Mouse (Mus musculus) kidney, embryonic 15.5 days (tissue): ENCODE data around the gene Cdk2ap2. TPM values are rescaled to one million over a fixed set of nuclear protein-coding genes. Genes with fewer than 3 reads are reported as not detected.
"Not testable (repeated sequence)": the region's sequence is repeated elsewhere in the genome, so short reads cannot be mapped to it uniquely, and the experiment has no call there.

Source experiments
- ATAC-seq: fragments of 200-750 bp; cut with Nextera tagmentation; replicated peaks from 2 replicates; pipeline ENCODE4 v1.8.0; 2017; ENCODE audit warnings: moderate TSS enrichment; ENCODE audit not compliant: low FRiP score
- H3K27ac ChIP-seq: fragments of 300-500 bp; sonication (generic); 2 replicates; pipeline ENCODE4 v1.5.1; 2015; ENCODE audit warnings: mild to moderate bottlenecking, inconsistent platforms
- H3K27me3 ChIP-seq: fragments of 300-500 bp; sonication (generic); 2 replicates; pipeline ENCODE4 v1.6.1; 2015; ENCODE audit warnings: inconsistent platforms
- H3K36me3 ChIP-seq: fragments of 300-500 bp; sonication (generic); 2 replicates; pipeline ENCODE4 v1.6.1; 2015; ENCODE audit warnings: inconsistent platforms
- H3K4me1 ChIP-seq: fragments of 300-500 bp; sonication (generic); 2 replicates; pipeline ENCODE4 v1.6.1; 2015; ENCODE audit warnings: inconsistent platforms
- H3K4me2 ChIP-seq: fragments of 300-500 bp; sonication (generic); 2 replicates; pipeline ENCODE4 v1.6.1; 2015; ENCODE audit warnings: moderate library complexity, mild to moderate bottlenecking, inconsistent platforms
- H3K4me3 ChIP-seq: fragments of 300-500 bp; sonication (generic); replicated peaks from 2 replicates; pipeline ENCODE4 v1.5.1; 2015; ENCODE audit warnings: mild to moderate bottlenecking, inconsistent platforms
- H3K9ac ChIP-seq: fragments of 300-500 bp; sonication (generic); 2 replicates; pipeline ENCODE4 v1.6.1; 2015; ENCODE audit warnings: mild to moderate bottlenecking, inconsistent platforms
- H3K9me3 ChIP-seq: fragments of 300-500 bp; sonication (generic); replicated peaks from 2 replicates; pipeline ENCODE4 v1.6.1; 2016; ENCODE audit warnings: inconsistent platforms
- WGBS: fragments of 180-500 bp; shearing (Covaris S2); methylation state at CpG from one replicate; pipeline ENCODE4 v1.1.7; 2015; ENCODE audit warnings: mixed read lengths; 5-methylcytosine and 5-hydroxymethylcytosine counted together
- polyA plus RNA-seq: library from polyadenylated mRNA; unstranded; fragments of >200 nt; fragmentation: Nextera tagmentation; extraction: Ambion mirVana; gene quantifications from 2 replicates; pipeline ENCODE4 v1.2.1, GENCODE M21; 2015

The Cdk2ap2 gene
- polyA plus RNA-seq, result 116 and 117 TPM in 2 replicates

GRCm38 (mm10) chr19:4096642-4097440 lies at the start of gene Cdk2ap2:
Gene Cdk2ap2, plus strand, starts transcription at chr19:4097182.
- under 1% methylated on average over 65 of the region's 65 CpGs for whole genome bisulfite sequencing
- Histone ChIP-seq H3K27me3 (peaks cover 20% of the 10 kb centered on the region), H3K4me1 (peaks cover 52% of the 10 kb centered on the region), H3K9me3 (no peaks in the 10 kb centered on the region), H3K9ac (peak within 1 kb of the TSS; percentile 57), H3K36me3 (no peaks in the 10 kb centered on the region), H3K4me2 (peak within 1 kb of the TSS; percentile 81), H3K27ac (peak within 1 kb of the TSS; percentile 95), H3K4me3 (peak within 1 kb of the TSS; percentile 65)
- ATAC-seq, result peak; percentile 93

GRCm38 (mm10) chr19:4047859-4048258 lies 49.1 kb upstream of the Cdk2ap2 start:
- peaks cover 8% of the 10 kb centered on the region; the same call in 1 of the 2 replicates for H3K4me1 ChIP-seq
- no peak for ATAC-seq
- no peaks in the 10 kb centered on the region for H3K36me3 ChIP-seq
- no peak overlapping the region for H3K4me2 ChIP-seq
- no peaks in the 10 kb centered on the region for H3K9me3 ChIP-seq
- no peak overlapping the region for H3K9ac ChIP-seq
- H3K4me3 ChIP-seq, result no peak overlapping the region
- H3K27me3 ChIP-seq, result no peaks in the 10 kb centered on the region
- no peak overlapping the region for H3K27ac ChIP-seq
- 17% methylated on average over 4 of the region's 4 CpGs for WGBS

- not testable (repeated sequence) for H3K4me3 ChIP-seq, H3K27me3 ChIP-seq, ATAC-seq, H3K36me3 ChIP-seq, H3K4me2 ChIP-seq, H3K9ac ChIP-seq, H3K27ac ChIP-seq, H3K9me3 ChIP-seq, H3K4me1 ChIP-seq
- whole genome bisulfite sequencing, result 79% methylated on average over 5 of the region's 5 CpGs
Observed at GRCm38 (mm10) chr19:4049069-4049468, 47.9 kb upstream of the Cdk2ap2 start.

- no peaks in the 10 kb centered on the region for H3K27me3 ChIP-seq
- no peak overlapping the region for H3K27ac ChIP-seq
- H3K4me3 ChIP-seq, result no peak overlapping the region
- WGBS, result 98% methylated on average over 5 of the region's 5 CpGs
- H3K9ac ChIP-seq, result no peak overlapping the region
- H3K4me1 ChIP-seq, result peaks cover 3% of the 10 kb centered on the region; the same call in 1 of the 2 replicates
- H3K36me3 ChIP-seq, result no peaks in the 10 kb centered on the region
- no peak overlapping the region for H3K4me2 ChIP-seq
- ATAC-seq, result no peak
- no peaks in the 10 kb centered on the region for H3K9me3 ChIP-seq
Observed at GRCm38 (mm10) chr19:4051016-4051415, 46.0 kb upstream of the Cdk2ap2 start.

- Histone ChIP-seq H3K9me3 (no peaks in the 10 kb centered on the region), H3K27ac (0 out of 2 replicates have a peak overlapping the region, but pooled peaks have one; percentile 18), H3K27me3 (no peaks in the 10 kb centered on the region), H3K9ac (no peak overlapping the region), H3K4me3 (no peak overlapping the region), H3K36me3 (no peaks in the 10 kb centered on the region), H3K4me2 (no peak overlapping the region), H3K4me1 (no peaks in the 10 kb centered on the region)
- ATAC-seq, result no peak
- WGBS, result 48% methylated on average over 10 of the region's 10 CpGs
Observed at GRCm38 (mm10) chr19:4051741-4052515, 45.1 kb upstream of the Cdk2ap2 start.

- Histone ChIP-seq H3K4me3 (no peak overlapping the region), H3K9ac (no peak overlapping the region), H3K27ac (no peak overlapping the region), H3K4me2 (no peak overlapping the region), H3K27me3 (no peaks in the 10 kb centered on the region), H3K4me1 (no peaks in the 10 kb centered on the region), H3K9me3 (no peaks in the 10 kb centered on the region), H3K36me3 (no peaks in the 10 kb centered on the region)
- no peak for ATAC-seq
- 83% methylated on average over 5 of the region's 5 CpGs for WGBS
Observed at GRCm38 (mm10) chr19:4052516-4053030, 44.4 kb upstream of the Cdk2ap2 start.

GRCm38 (mm10) chr19:4054613-4055012 lies 42.4 kb upstream of the Cdk2ap2 start:
- no peak for ATAC-seq
- no peaks in the 10 kb centered on the region for H3K36me3 ChIP-seq
- H3K9ac ChIP-seq, result no peak overlapping the region
- H3K4me2 ChIP-seq, result no peak overlapping the region
- no peaks in the 10 kb centered on the region for H3K9me3 ChIP-seq
- H3K27me3 ChIP-seq, result no peaks in the 10 kb centered on the region
- H3K4me1 ChIP-seq, result no peaks in the 10 kb centered on the region
- WGBS, result 87% methylated on average over 5 of the region's 5 CpGs
- no peak overlapping the region for H3K4me3 ChIP-seq
- H3K27ac ChIP-seq, result no peak overlapping the region

GRCm38 (mm10) chr19:4055216-4055946 lies 41.6 kb upstream of the Cdk2ap2 start:
- Histone ChIP-seq H3K27me3 (no peaks in the 10 kb centered on the region), H3K9me3 (no peaks in the 10 kb centered on the region), H3K27ac (no peak overlapping the region), H3K4me1 (no peaks in the 10 kb centered on the region), H3K36me3 (no peaks in the 10 kb centered on the region), H3K9ac (no peak overlapping the region), H3K4me2 (no peak overlapping the region), H3K4me3 (no peak overlapping the region)
- no peak for ATAC-seq
- WGBS, result 70% methylated on average over 8 of the region's 8 CpGs

- no peaks in the 10 kb centered on the region for H3K4me1 ChIP-seq
- H3K36me3 ChIP-seq, result no peaks in the 10 kb centered on the region
- no peak overlapping the region for H3K4me2 ChIP-seq
- WGBS, result 59% methylated on average over 15 of the region's 15 CpGs
- no peak overlapping the region for H3K27ac ChIP-seq
- no peaks in the 10 kb centered on the region for H3K9me3 ChIP-seq
- no peaks in the 10 kb centered on the region for H3K27me3 ChIP-seq
- no peak overlapping the region for H3K9ac ChIP-seq
- H3K4me3 ChIP-seq, result no peak overlapping the region
- ATAC-seq, result no peak
Observed at GRCm38 (mm10) chr19:4055947-4056693, 40.9 kb upstream of the Cdk2ap2 start.

GRCm38 (mm10) chr19:4056727-4057126 lies 40.3 kb upstream of the Cdk2ap2 start:
- no peaks in the 10 kb centered on the region for H3K27me3 ChIP-seq
- no peaks in the 10 kb centered on the region for H3K9me3 ChIP-seq
- H3K27ac ChIP-seq, result no peak overlapping the region
- H3K4me1 ChIP-seq, result no peaks in the 10 kb centered on the region
- no peak overlapping the region for H3K4me3 ChIP-seq
- H3K36me3 ChIP-seq, result no peaks in the 10 kb centered on the region
- no peak overlapping the region for H3K9ac ChIP-seq
- ATAC-seq, result no peak
- H3K4me2 ChIP-seq, result no peak overlapping the region
- WGBS, result 57% methylated on average over 4 of the region's 4 CpGs

- no peak for ATAC-seq
- Histone ChIP-seq H3K27ac (no peak overlapping the region), H3K4me1 (no peaks in the 10 kb centered on the region), H3K36me3 (no peaks in the 10 kb centered on the region), H3K4me3 (no peak overlapping the region), H3K27me3 (no peaks in the 10 kb centered on the region), H3K4me2 (no peak overlapping the region), H3K9me3 (no peaks in the 10 kb centered on the region), H3K9ac (no peak overlapping the region)
- WGBS, result 75% methylated on average over 13 of the region's 13 CpGs
Observed at GRCm38 (mm10) chr19:4057389-4057788, 39.6 kb upstream of the Cdk2ap2 start.
